Mouse (Mus musculus) limb, embryonic 11.5 days (tissue): ENCODE measurements around the gene Tmem88b. TPM values are rescaled to one million over a fixed set of nuclear protein-coding genes. Genes with fewer than 3 reads are reported as not detected.

Experiments
- ATAC-seq: fragments of 200-750 bp; cut with Nextera tagmentation; 2 replicates; pipeline ENCODE4 v1.8.0; 2017; ENCODE audit warnings: low read depth; ENCODE audit not compliant: insufficient number of reproducible peaks, low FRiP score, low TSS enrichment
- DNase-seq: peaks from one replicate; pipeline ENCODE4 v3.0.0-alpha.2; 2015; ENCODE audit warnings: low spot score
- H3K27ac ChIP-seq: fragments of 300-500 bp; sonication (generic); replicated peaks from 2 replicates; pipeline ENCODE4 v1.5.1; 2014; ENCODE audit warnings: low read depth, mild to moderate bottlenecking, low read length
- H3K27me3 ChIP-seq: fragments of 300-500 bp; sonication (generic); 2 replicates; pipeline ENCODE4 v1.6.1; 2014; ENCODE audit warnings: mild to moderate bottlenecking, low read length, mixed read lengths; ENCODE audit not compliant: control insufficient read depth, insufficient read depth
- H3K36me3 ChIP-seq: fragments of 300-500 bp; sonication (generic); 2 replicates; pipeline ENCODE4 v1.6.1; 2014; ENCODE audit warnings: mild to moderate bottlenecking, low read length, moderate library complexity, mixed read lengths; ENCODE audit not compliant: control insufficient read depth, insufficient read depth
- H3K4me1 ChIP-seq: fragments of 300-500 bp; sonication (generic); 2 replicates; pipeline ENCODE4 v1.6.1; 2014; ENCODE audit warnings: low read length, mixed read lengths; ENCODE audit not compliant: control insufficient read depth, insufficient read depth
- H3K4me2 ChIP-seq: fragments of 300-500 bp; sonication (generic); 2 replicates; pipeline ENCODE4 v1.6.1; 2014; ENCODE audit warnings: low read depth, mild to moderate bottlenecking, moderate library complexity; ENCODE audit not compliant: severe bottlenecking
- H3K4me3 ChIP-seq: fragments of 300-500 bp; sonication (generic); 2 replicates; pipeline ENCODE4 v1.5.1; 2014; ENCODE audit warnings: low read depth, low read length
- H3K9ac ChIP-seq: fragments of 300-500 bp; sonication (generic); 2 replicates; pipeline ENCODE4 v1.6.1; 2014; ENCODE audit warnings: mild to moderate bottlenecking, low read length
- H3K9me3 ChIP-seq: fragments of 300-500 bp; sonication (generic); 2 replicates; pipeline ENCODE4 v1.6.1; 2016; ENCODE audit warnings: low read length; ENCODE audit not compliant: control insufficient read depth
- WGBS: fragments of 180-500 bp; shearing (Covaris S2); extraction: QIAGEN DNeasy Blood & Tissue Kit; methylation state at CpG from one replicate; pipeline ENCODE4 v1.1.7; 2014; 5-methylcytosine and 5-hydroxymethylcytosine counted together
- polyA plus RNA-seq: library from polyadenylated mRNA; unstranded; fragments of >200 nt; fragmentation: Nextera tagmentation; extraction: Ambion mirVana; gene quantifications from 2 replicates; pipeline ENCODE4 v1.2.1, GENCODE M21; 2014

The Tmem88b gene
- polyA plus RNA-seq, 1 experiment from 2014 or later: 0.19 TPM

DNA sequence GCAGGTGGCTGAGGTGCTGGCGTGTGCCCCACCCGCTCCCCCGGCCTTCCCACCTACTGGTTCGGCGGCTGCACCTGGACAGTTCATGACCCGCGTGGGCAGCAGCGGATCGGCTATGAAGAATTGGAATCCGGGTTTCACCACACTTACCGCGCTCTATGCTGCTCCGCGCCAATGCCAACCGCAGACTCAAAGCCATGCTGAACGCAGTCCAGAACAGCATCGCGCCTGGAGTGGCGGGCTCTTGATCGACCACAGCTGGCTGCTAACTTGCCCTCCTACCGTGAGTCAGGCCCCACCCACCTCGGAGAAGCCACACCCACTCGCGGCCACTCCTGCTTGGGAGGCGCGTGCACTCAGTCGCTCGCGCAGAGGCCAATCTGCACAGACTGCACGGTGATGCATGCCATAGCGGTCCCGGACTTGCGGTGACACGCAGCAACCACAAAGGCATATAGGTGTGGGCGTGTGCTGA, 11.4 kb downstream of the Tmem88b start, which contains the start of gene Vwa1:
Gene Vwa1 (minus strand): TSS at position 419 of the 475 bp plus-strand sequence.
- peak; percentile 94 for DNase-seq
- H3K9me3 ChIP-seq: no peaks in the 10 kb centered on the region
- WGBS: 2% methylated on average over 35 of the region's 35 CpGs
- no peaks in the 10 kb centered on the region for H3K36me3 ChIP-seq
- ATAC-seq: peak; percentile 72
- peak within 1 kb of the TSS; percentile 38 for H3K4me3 ChIP-seq
- H3K9ac ChIP-seq: peak within 1 kb of the TSS; percentile 40; the same call in 1 of the 2 replicates
- no peak within 1 kb of the TSS for H3K27ac ChIP-seq
- H3K27me3 ChIP-seq: no peaks in the 10 kb centered on the region
- H3K4me1 ChIP-seq: peaks cover 21% of the 10 kb centered on the region; the same call in 1 of the 2 replicates
- peak within 1 kb of the TSS; percentile 76 for H3K4me2 ChIP-seq

DNA sequence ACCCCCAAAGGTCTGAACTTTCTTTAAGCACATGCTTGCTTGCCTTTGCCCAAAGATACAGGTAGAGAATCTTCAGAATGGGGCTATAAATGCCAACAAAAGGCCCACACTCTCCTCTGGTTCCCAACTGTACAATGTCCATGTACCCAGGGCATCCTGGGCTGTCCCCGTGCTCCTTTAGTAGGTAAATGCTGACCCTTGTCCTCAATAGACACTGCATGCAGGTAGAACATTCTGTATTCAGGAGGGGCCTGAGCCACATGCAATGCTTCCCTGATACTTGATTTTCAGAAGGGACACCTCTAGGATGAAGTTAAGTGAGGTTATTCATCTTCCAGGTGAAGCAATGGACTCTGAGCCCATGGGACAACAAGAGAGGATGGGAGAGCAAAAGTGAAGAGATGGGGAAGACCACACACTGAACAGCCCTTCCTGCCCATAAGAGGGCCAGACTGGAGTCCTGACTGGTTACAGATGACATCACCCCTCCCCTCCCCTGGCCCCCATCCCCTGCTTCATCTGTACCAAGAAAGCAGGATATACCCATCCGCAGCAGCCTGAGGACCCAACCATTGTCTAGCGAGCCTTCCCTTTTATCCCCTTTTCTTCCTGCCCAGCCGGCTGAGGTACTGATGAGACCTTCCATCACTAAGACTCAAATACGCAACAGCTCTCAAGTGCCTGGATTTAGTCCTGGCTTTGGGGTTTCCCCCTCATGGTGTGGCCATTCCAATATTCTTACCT, 12.2 kb downstream of the Tmem88b start:
- H3K9me3 ChIP-seq: no peaks in the 10 kb centered on the region
- DNase-seq: no peak
- H3K4me1 ChIP-seq: peaks cover 21% of the 10 kb centered on the region; the same call in 1 of the 2 replicates
- WGBS: 48% methylated on average over 5 of the region's 5 CpGs
- no peaks in the 10 kb centered on the region for H3K36me3 ChIP-seq
- H3K4me3 ChIP-seq: peak overlapping the region; percentile 38
- H3K9ac ChIP-seq: no peak overlapping the region
- H3K4me2 ChIP-seq: peak overlapping the region; percentile 76
- no peak for ATAC-seq
- H3K27ac ChIP-seq: no peak overlapping the region
- H3K27me3 ChIP-seq: no peaks in the 10 kb centered on the region

DNA sequence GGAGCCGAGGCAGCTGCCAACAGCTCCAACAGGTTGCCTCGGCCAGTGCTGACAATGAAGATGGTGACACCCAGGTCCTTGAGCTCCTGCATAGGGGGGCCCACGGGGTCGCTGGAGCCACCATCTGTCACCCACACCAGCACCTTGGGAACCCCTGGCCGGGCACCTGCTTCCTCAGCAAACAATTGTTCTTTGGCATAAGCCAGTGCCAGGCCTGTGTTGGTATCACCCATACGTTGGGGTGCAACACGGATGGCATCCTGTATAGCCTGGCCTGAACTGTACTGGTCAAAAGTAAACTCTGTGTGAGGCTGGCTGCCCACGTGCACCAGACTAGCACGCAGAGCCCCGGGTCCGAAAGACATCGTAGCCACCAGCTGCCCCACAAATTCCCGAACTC, 12.9 kb downstream of the Tmem88b start:
- peaks cover 21% of the 10 kb centered on the region; the same call in 1 of the 2 replicates for H3K4me1 ChIP-seq
- DNase-seq (no peak), ATAC-seq (no peak)
- H3K9ac ChIP-seq: no peak overlapping the region
- 88% methylated on average over 13 of the region's 13 CpGs for WGBS
- H3K9me3 ChIP-seq: no peaks in the 10 kb centered on the region
- H3K4me2 ChIP-seq: no peak overlapping the region
- no peak overlapping the region for H3K27ac ChIP-seq
- no peaks in the 10 kb centered on the region for H3K27me3 ChIP-seq
- H3K4me3 ChIP-seq: no peak overlapping the region
- no peaks in the 10 kb centered on the region for H3K36me3 ChIP-seq

DNA sequence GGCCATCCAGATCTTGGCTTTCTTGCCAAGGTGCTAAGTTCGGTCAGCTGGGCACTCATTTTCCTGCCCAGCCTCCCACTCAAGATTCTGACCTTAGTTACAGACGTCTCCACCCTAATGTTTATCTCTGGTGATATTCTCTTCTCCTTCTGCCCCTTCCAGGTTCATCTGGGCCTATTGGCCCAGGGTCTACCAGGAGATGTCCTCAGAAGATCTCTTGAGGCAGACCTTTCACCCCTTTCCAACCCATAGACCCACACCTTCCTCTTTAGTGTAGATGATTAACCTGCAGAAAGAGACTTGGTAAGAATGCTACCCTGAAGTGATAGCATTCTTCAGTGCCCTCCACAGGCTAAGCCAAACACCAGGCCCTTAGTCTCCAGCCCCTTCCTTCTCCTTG, 14.0 kb downstream of the Tmem88b start:
- H3K4me3 ChIP-seq: no peak overlapping the region
- no peaks in the 10 kb centered on the region for H3K36me3 ChIP-seq
- H3K4me2 ChIP-seq: no peak overlapping the region
- H3K9me3 ChIP-seq: no peaks in the 10 kb centered on the region
- WGBS: 86% methylated on average over 2 of the region's 2 CpGs
- no peak overlapping the region for H3K9ac ChIP-seq
- H3K4me1 ChIP-seq: peaks cover 21% of the 10 kb centered on the region; the same call in 1 of the 2 replicates
- H3K27ac ChIP-seq: no peak overlapping the region
- ATAC-seq: no peak
- no peaks in the 10 kb centered on the region for H3K27me3 ChIP-seq
- no peak for DNase-seq

DNA sequence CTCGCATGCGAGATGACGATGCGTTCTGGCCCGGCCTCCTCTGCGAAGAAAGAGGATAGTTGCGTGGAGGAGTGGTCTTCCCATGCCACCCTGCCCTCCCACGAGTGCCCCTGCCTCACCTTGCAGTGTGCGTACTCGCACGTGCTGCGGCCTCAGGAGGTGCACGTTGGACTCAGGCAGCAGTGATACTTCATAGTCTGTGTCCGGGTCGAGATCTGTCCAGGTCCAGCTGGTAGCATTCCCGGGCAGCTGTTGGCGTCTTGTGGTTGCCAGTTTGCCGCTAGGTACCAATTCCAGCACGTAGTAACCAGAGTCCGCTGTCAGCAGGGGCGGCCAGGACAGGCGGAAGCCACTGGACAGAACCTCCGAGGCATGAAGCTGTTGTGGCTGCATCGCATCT, 15.0 kb downstream of the Tmem88b start:
- Histone ChIP-seq H3K27me3 (no peaks in the 10 kb centered on the region), H3K9me3 (no peaks in the 10 kb centered on the region), H3K9ac (peak overlapping the region; percentile 91), H3K4me1 (peaks cover 21% of the 10 kb centered on the region; the same call in 1 of the 2 replicates), H3K27ac (no peak overlapping the region), H3K36me3 (no peaks in the 10 kb centered on the region), H3K4me2 (peak overlapping the region; percentile 81), H3K4me3 (peak overlapping the region; percentile 49)
- ATAC-seq (no peak; the same call in 1 of the 2 replicates), DNase-seq (no peak)
- WGBS: 43% methylated on average over 24 of the region's 24 CpGs

GRCm38 (mm10) chr4:155769880-155770512, 15.7 kb downstream of the Tmem88b start:
- Histone ChIP-seq H3K27ac (0 out of 2 replicates have a peak overlapping the region, but pooled peaks have one; percentile 30), H3K4me3 (peak overlapping the region; percentile 49), H3K4me1 (peaks cover 19% of the 10 kb centered on the region; the same call in 1 of the 2 replicates), H3K27me3 (no peaks in the 10 kb centered on the region), H3K36me3 (no peaks in the 10 kb centered on the region), H3K4me2 (peak overlapping the region; percentile 81), H3K9ac (peak overlapping the region; percentile 91), H3K9me3 (no peaks in the 10 kb centered on the region)
- under 1% methylated on average over 39 of the region's 39 CpGs for WGBS
- ATAC-seq (peak; percentile 86), DNase-seq (peak; percentile 95)

DNA sequence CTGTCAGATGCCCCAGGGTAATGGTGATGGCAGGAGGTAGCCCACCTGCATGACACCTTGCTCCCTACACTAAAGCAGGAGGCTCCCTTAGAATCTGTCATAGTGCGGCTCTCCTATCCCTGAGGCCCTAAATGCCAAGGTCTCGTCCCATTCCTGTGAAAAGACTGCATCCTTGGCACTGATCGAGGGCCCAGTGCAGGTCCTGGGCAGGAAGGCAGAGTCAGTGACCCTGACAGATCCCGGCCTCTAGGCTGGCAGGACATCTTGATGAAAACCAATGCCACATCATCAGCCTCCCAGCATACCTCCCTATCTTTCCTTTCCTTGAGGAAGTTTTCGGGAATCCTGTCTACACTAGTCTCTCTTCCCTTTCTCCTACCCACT, 16.2 kb downstream of the Tmem88b start:
- whole genome bisulfite sequencing: 64% methylated on average over 5 of the region's 5 CpGs
- Histone ChIP-seq H3K4me1 (peaks cover 14% of the 10 kb centered on the region; the same call in 1 of the 2 replicates), H3K4me2 (peak overlapping the region; percentile 81), H3K27me3 (no peaks in the 10 kb centered on the region), H3K4me3 (peak overlapping the region; percentile 49), H3K27ac (0 out of 2 replicates have a peak overlapping the region, but pooled peaks have one; percentile 3), H3K9me3 (no peaks in the 10 kb centered on the region), H3K36me3 (no peaks in the 10 kb centered on the region), H3K9ac (peak overlapping the region; percentile 91)
- no peak for ATAC-seq
- DNase-seq: no peak

GRCm38 (mm10) chr4:155762357-155762756, 23.3 kb downstream of the Tmem88b start:
- WGBS: 93% methylated on average over 3 of the region's 3 CpGs
- Histone ChIP-seq H3K4me2 (no peak overlapping the region), H3K9ac (no peak overlapping the region)

More at GRCm38 (mm10) chr4:155762357-155762756, 23.3 kb downstream of the Tmem88b start:
- Histone ChIP-seq H3K4me3 (no peak overlapping the region), H3K9me3 (no peaks in the 10 kb centered on the region), H3K27ac (no peak overlapping the region), H3K36me3 (peaks cover 3% of the 10 kb centered on the region; the same call in 1 of the 2 replicates), H3K27me3 (no peaks in the 10 kb centered on the region), H3K4me1 (peaks cover 12% of the 10 kb centered on the region)
- ATAC-seq: no peak
- DNase-seq: no peak
